Mouse (Mus musculus) adipocyte (in vitro differentiated cells): ENCODE data around the gene Stc2.

ENCODE experiments used
- DNase-seq: peaks from one replicate; pipeline ENCODE4 v3.0.0-alpha.2; 2016; ENCODE audit warnings: low spot score

Stc2 gene

DNA sequence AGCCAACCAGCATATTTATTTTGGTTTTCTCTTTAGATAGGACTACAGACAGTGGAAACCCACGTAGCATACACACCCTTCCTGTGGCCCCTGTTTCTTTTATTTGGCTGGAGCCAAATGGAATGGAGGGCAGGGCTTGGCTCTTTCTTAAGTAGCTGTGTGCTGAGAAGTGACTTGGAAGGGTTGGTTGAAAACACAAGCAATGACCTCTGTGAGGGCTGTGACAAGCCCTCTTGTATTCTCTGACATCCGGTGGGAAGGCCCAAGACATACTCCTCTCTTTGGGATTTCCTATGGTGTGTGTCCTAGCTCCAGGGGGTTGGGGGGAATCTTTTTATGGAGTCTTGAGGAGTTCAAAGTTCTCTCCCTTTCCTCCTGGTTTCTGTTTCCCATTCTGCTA lies 3.5 kb downstream of the Stc2 start:
- no peak for DNase-seq

DNA sequence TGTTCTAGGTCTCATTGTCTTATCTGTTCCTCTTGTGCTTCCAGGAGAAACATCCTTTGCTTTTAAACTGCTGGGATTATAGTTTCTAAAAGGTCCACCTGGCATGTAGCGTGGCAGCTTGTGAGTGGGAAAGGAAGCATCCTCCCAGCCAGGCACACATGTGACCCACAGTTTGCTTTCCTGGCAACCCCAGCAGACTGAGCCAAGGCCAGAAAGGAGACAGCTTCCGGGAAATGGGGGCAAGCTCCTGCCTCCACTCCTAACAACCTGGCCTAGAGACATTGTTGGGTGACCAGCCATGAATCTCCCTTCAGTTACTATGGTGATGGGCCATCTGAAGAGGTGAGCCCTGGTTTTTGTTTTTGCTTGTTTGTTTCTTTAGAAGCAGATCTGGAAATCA lies 3.9 kb downstream of the Stc2 start:
- DNase-seq, result no peak

DNA sequence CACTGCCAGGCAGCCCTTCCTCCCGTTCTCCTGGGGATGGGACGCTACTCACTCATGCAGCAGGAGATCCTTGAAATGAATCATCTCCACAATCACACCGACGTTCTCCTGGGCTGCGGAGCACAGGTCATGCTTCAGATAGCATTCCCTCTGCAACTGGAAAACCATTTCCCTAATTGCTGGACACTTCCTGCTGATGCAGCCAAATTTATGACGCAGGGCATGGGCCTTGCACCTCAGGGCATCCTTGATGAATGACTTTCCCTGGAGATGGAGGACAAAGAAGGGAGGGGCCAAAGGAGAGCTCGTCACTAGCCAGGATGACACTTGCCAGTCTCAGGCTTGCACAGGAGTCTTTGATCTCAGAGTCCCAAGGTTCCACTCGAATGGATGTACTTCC lies 4.6 kb downstream of the Stc2 start:
- DNase-seq, result no peak

DNA sequence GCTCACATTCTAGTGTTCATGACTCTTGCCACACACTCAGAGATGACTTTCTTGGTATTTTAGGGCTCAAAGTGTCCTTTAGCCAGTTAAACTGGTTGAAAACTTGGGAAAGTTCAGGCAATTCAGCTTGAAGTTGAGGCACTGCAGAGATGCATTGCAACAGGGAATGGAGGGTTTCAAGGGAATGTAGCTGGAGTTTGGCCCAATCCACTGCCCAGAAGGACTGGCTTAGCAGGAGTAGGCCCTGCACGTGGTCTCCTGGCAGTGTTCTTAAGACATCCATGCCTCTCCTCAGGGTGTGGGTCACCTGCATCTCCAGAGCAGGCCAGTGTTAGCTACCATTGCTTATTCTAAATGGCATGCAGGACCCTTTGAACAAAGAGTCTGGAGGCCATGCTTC lies 7.0 kb downstream of the Stc2 start:
- DNase-seq, result peak; percentile 49

DNA sequence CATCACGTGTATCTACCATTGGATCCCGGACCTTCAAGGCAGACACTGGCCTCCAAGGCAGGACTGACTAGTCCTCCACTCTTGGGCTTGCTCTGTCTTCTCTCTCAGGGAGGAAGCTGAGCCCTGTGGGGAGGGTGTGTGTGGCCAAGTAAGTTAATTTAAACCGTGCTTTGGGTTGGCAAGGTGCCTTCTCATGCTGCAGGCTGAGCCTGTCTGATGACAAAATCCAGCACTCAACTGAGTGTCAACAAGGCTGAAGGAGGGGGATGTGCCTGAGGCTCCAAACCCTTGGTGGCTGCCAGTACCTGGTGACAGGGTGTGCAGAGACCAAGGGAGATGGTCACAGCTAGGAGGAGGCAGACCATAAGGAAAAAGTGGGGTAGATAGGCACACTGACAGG lies 7.5 kb downstream of the Stc2 start:
- peak; percentile 66 for DNase-seq

DNA sequence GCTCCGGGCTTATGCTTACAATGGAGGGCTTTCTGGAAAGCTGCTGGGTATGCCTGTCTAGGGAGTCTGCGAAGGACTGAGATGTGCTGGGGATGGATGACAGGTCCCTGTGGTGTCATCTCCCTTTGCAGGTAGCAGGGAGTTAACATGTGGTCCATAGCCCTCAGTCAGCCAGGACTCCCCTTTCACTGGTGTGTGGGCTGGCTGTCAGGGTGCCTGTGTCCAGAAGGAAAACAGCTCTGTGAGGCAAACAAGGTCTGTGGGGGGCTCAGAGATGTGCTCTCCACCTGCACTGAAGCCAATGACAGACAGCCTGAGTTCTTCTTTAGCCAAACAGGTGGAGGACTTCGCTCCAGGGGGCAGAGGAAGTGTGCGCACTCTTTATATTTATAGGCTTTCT lies 8.8 kb downstream of the Stc2 start:
- DNase-seq, result no peak

DNA sequence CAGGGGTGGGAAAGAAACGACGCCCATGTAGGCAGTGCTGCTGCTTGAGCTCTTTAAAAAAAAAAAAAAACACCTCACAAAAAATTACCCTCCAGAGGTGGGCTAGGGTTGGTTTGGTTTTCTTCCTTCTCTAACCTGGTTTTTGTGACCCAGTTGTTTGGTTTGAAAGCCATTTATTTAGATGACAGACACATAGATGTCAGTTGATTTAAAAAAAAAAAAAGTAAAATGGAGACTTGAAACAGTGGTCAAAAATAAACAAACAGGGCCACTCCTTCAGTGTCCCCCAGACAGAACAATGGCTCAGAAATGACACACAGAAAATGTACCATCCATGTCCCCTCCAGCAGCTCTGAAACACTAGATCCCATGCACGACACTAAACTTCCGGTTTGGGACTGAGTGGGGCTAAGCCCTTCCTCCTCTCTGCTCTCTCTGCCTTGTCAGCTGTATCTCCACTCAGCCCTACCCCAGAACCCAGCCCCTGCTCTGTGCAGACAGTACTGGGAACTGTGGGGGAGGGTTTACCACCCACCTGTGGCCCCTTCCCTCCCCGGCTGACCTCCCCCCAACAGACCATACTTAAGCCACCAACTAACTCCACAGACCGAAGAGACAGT lies 10.5 kb downstream of the Stc2 start:
- DNase-seq, result no peak

DNA sequence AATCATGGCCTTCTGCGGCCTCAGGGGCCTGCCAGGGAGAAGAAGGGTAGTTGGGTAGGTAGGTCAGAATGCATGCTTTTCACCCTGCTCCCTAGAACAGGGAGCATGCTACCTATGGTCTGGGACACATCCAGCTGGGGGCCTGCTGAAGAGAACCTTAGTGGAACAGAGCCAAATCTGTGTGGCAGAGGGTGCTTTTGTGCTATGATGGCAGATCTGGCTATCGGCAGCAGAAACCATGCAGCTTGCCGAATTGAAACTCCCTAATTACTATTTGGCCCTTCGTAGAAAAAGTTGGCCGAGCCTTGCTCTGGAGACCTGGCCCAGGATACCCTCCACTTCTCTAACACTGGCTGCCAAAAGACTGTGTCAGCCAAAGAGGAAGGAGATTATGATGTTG lies 11.4 kb downstream of the Stc2 start:
- no peak for DNase-seq

DNA sequence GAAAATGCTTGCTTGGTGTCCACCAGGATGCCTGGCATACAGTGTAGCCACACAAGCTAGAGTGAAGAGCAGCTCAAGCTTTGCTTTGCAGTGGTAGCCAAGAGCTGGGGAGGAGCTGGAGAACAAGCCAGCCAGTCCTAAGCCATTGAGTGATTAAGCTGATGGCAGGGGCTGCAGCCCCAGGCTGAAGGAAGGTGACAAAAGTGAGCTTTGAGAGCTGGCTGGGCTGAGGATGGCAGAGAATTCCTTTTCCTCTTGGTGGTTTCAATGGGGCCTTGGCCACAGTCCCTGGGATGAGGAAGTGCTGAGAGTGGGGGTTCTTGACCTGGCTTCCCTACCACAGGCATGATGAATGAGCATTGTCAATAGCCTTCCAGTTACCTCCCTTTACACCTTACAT lies 13.0 kb downstream of the Stc2 start:
- no peak for DNase-seq

DNA sequence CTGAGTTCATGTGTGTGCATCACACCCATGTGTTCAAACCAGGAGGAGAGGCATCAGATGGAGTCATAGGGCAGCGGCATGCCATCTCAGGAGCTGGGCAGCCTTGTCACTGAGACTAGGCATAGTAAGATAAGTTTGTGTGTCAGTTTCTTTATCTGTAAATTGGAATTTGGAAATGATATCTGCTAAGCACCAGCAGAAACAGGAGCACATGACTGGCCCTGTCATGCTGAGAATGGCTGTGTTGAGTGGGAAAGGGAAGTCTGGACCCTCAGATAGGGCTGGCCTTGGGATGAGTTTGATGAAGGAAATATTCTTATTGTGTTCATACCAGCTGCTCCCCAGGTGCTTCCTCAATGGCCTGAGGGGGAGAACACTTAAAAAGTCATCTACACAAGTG lies 14.1 kb downstream of the Stc2 start:
- DNase-seq, result no peak

DNA sequence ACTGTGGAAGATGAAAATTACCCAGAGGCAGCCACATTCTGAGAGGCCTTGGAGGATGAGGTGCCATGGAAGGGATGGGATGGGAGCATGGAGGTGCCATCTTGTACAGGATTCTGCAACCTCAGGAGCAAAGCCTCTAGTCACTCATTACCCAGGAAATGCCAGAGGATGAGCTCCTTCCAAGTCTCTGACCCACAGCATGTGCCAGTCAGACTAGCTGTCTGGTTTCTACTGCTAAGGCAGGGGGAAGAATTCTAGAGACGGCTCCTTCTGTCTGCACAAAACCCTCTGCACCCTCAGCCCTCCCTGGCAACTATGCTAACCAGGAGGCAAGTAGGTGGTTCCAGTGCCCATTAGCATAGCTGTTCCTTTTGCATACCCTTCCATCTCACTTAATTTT lies 15.4 kb downstream of the Stc2 start:
- DNase-seq, result no peak
